20 mouse cellular contexts compared by ENCODE assay signal in the genomic region with DNA sequence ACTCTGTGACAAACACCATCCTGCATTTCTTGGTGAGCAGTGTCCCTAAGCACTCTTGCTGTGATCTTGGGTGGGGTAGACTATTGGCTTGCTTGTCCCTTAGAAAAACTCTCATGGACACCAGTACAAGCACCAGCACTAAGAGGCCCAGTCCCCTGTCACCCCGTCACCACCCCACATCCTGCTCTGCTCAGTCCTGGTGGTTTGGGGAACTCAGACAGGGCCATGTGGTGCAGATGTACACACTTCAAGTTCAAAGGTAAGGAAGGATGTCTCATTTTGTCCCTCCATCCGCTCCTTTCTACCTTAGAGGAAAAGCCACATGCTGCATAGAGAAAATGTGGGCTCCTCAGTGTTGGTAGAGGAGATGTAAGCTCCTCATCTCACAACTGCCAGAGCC.
A peak's percentile ranks its signal among the peaks of the same experiment; 100 is the strongest.
DNase-seq lines count a peak whose midpoint lies in the region; ATAC-seq and TF ChIP-seq lines count a peak whose summit lies in the region.
"Had no signal": no experiment of that assay in that cellular context is flagged by ENCODE, and none has a peak within 500 bp of the region (broad histone marks: within the 10 kb centered on the region; RNA-seq: fewer than 3 reads in every experiment).

No protein-coding gene starts in this region.

- H3K79me2 ChIP-seq in myocyte (ENCODE audit: control insufficient read depth, insufficient read depth): no peaks in the 10 kb centered on the region

- 81% methylated on average over 2 of the region's 2 CpGs for WGBS in embryonic facial prominence, embryonic 14.5 days

- no peak overlapping the region for H3K4me3 ChIP-seq in embryonic facial prominence, embryonic 14.5 days (ENCODE audit: low read depth, low read length)
- no peak overlapping the region for H3K4me3 ChIP-seq in myocyte
- H3K4me3 ChIP-seq: liver, embryonic 12.5 days had no signal

- H3K27me3 ChIP-seq in embryonic facial prominence, embryonic 14.5 days (replicated peaks; ENCODE audit: control insufficient read depth, insufficient read depth, low read length): no peaks in the 10 kb centered on the region
- H3K27me3 ChIP-seq in myocyte (ENCODE audit: control insufficient read depth, insufficient read depth, insufficient read length): no peaks in the 10 kb centered on the region
- H3K27me3 ChIP-seq: liver, embryonic 12.5 days had no signal

- H3K4me2 ChIP-seq in embryonic facial prominence, embryonic 14.5 days (ENCODE audit: low read depth, low read length): no peak overlapping the region
- peak overlapping the region; percentile 67 for H3K4me2 ChIP-seq in myocyte (ENCODE audit: low read depth)
- H3K4me2 ChIP-seq: hindbrain, embryonic 14.5 days; liver, embryonic 12.5 days had no signal

- H3ac ChIP-seq in myocyte (ENCODE audit: control insufficient read depth, insufficient read length): no peak overlapping the region

- no peak for TF ChIP-seq POLR2A in myocyte (IDR thresholded peaks at IDR 0.05; ENCODE audit: insufficient read length, low read depth)

- no peak for ATAC-seq in CD4-positive, CD25-positive, alpha-beta regulatory T cell, adult 4 months
- no peak for ATAC-seq in embryonic facial prominence, embryonic 14.5 days (ENCODE audit: low read depth)
- ATAC-seq in granulocyte monocyte progenitor cell, adult 5-6 weeks (replicated peaks; ENCODE audit: poor library complexity, severe bottlenecking): no peak
- ATAC-seq: forebrain, embryonic 14.5 days; intestine, embryonic 16.5 days; liver, embryonic 12.5 days; midbrain, embryonic 16.5 days had no signal

- peaks cover 11% of the 10 kb centered on the region; the same call in 1 of the 2 replicates for H3K4me1 ChIP-seq in embryonic facial prominence, embryonic 14.5 days (ENCODE audit: control insufficient read depth, insufficient read depth, low read length)
- H3K4me1 ChIP-seq: liver, embryonic 12.5 days had no signal

- H3K36me3 ChIP-seq in embryonic facial prominence, embryonic 14.5 days (ENCODE audit: control insufficient read depth, insufficient read depth, low read length): no peaks in the 10 kb centered on the region
- no peaks in the 10 kb centered on the region for H3K36me3 ChIP-seq in myocyte (ENCODE audit: control insufficient read depth, insufficient read depth)
- H3K36me3 ChIP-seq: liver, embryonic 12.5 days had no signal

- DNase-seq in CD4-positive, CD25-positive, alpha-beta regulatory T cell, adult 2 months (ENCODE audit: low read depth, low spot score): peak; percentile 24
- no peak for DNase-seq in embryonic facial prominence, embryonic 14.5 days (ENCODE audit: low spot score)
- peak; percentile 50 to 51 for DNase-seq in thymus, postnatal 10 days (ENCODE audit: low spot score in 2 of 2)
- DNase-seq in lung, postnatal 10 days: no peak
- no peak for DNase-seq in adrenal gland, adult 2 months
- DNase-seq: cerebellum, adult 9-10 months; embryo, embryonic 11 days; gastrocnemius, postnatal 36 days; kidney, postnatal 36 days; left cerebral cortex, postnatal 4 days; lung, adult 2 months; lung, postnatal 4 days had no signal

- no peaks in the 10 kb centered on the region for H3K9me3 ChIP-seq in embryonic facial prominence, embryonic 14.5 days (ENCODE audit: control insufficient read depth, low read length)
- H3K9me3 ChIP-seq: liver, embryonic 12.5 days had no signal

- H3K9ac ChIP-seq in embryonic facial prominence, embryonic 14.5 days (ENCODE audit: low read depth, low read length): no peak overlapping the region
- H3K9ac ChIP-seq: hindbrain, embryonic 14.5 days; liver, embryonic 12.5 days had no signal

- H3K27ac ChIP-seq in embryonic facial prominence, embryonic 14.5 days (replicated peaks; ENCODE audit: low read depth, low read length): peak overlapping the region; percentile 53
- H3K27ac ChIP-seq: hindbrain, embryonic 14.5 days; liver, embryonic 12.5 days had no signal

TF ChIP-seq in myocyte, 11 proteins besides CTCF, POLR2A, EP300 and RAD21:
- TF ChIP-seq MYOD1 (IDR thresholded peaks at IDR 0.05; ENCODE audit: control insufficient read depth in 1 of 3, insufficient read length in 2 of 3, low read depth in 2 of 3) (no peak), E2F4 (IDR thresholded peaks at IDR 0.05; ENCODE audit: insufficient read depth) (no peak), MAX (IDR thresholded peaks at IDR 0.05; ENCODE audit: low read depth) (no peak), TCF3 (IDR thresholded peaks at IDR 0.05; ENCODE audit: insufficient read length, low read depth) (no peak), CEBPB (IDR thresholded peaks at IDR 0.05; ENCODE audit: insufficient read depth, poor library complexity, severe bottlenecking) (no peak), POLR2AphosphoS2 (IDR thresholded peaks at IDR 0.05; ENCODE audit: insufficient read length, low read depth) (no peak), SRF (IDR thresholded peaks at IDR 0.05; ENCODE audit: control insufficient read depth, insufficient read length, low read depth) (no peak), MYOG (IDR thresholded peaks at IDR 0.05; ENCODE audit: control insufficient read depth in 1 of 3, insufficient read depth in 1 of 3, insufficient read length in 2 of 3, low read depth in 2 of 3) (no peak), TCF12 (IDR thresholded peaks at IDR 0.05; ENCODE audit: insufficient read depth, poor library complexity, severe bottlenecking) (no peak), USF1 (IDR thresholded peaks at IDR 0.05; ENCODE audit: low read depth) (no peak), REST (IDR thresholded peaks at IDR 0.05; ENCODE audit: insufficient read depth, insufficient read length) (no peak)

Comparison
In these comparisons a context has a peak if more than half of its experiments do, and no peak if none do; other contexts are left out.
1. DNase-seq: peak in CD4-positive, CD25-positive, alpha-beta regulatory T cell, adult 2 months (single experiment) and thymus, postnatal 10 days (2 of 2); none in embryonic facial prominence, embryonic 14.5 days (single experiment), lung, postnatal 10 days (single experiment) and adrenal gland, adult 2 months (single experiment).